Mouse (Mus musculus): ENCODE data around the gene Txndc12.

DNA sequence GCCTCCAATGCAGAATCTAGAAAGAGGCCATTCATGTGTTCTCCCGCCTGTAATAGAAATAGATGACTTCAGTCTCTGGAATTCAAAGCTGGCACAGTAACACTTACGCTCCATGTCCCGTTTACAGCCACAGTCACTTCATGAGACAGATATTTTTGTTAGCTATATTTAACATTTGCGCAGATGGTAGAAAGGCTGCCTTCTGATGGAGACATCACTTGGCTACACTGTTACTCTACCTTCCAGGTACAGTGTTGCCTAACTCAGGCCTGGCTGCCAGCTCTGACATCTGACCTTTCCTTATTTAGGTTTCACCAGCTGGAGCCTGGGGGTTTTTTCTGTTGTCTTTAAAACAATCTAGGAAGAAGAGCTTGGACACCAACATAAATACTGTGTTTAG, 3.6 kb downstream of the Txndc12 start:
- TF ChIP-seq CHD2 (IDR thresholded peaks at IDR 0.05; ENCODE audit: low read length) (no peak), CTCF (conservative IDR thresholded peaks at IDR 0.05 in 1 of 2, IDR thresholded peaks at IDR 0.05 in 1 of 2; ENCODE audit: low read depth in 2 of 2, low read length in 2 of 2) (no peak)

Data from CH12.LX (cell line).